Mouse (Mus musculus) kidney, postnatal 36 days (tissue): ENCODE results near the gene Mri1.

Experiments
- DNase-seq, 2 experiments: peaks; one replicate each; pipeline ENCODE4 v3.0.0; 2021 to 2022; ENCODE audit warnings: mixed read lengths in 2 of 2

The Mri1 gene

GRCm38 (mm10) chr8:84202466-84202865 is 54.7 kb downstream of the Mri1 start:
- DNase-seq, result peak; percentile 64 to 68

GRCm38 (mm10) chr8:84201545-84202245 is 55.4 kb downstream of the Mri1 start:
- DNase-seq, result peak; percentile 79 to 85

GRCm38 (mm10) chr8:84200652-84201544 is 56.2 kb downstream of the Mri1 start:
- DNase-seq, result peak; percentile 83 to 88

- DNase-seq, result no peak
Observed at GRCm38 (mm10) chr8:84200126-84200555, 57.0 kb downstream of the Mri1 start.
